Mouse (Mus musculus): ENCODE measurements around the gene Best1. TPM values are rescaled to one million over a fixed set of nuclear protein-coding genes. Genes with fewer than 3 reads are reported as not detected.

Best1 gene
- 1.7 and 1.9 TPM in 2 replicates for polyA plus RNA-seq (2012; rRNA removed)

DNA sequence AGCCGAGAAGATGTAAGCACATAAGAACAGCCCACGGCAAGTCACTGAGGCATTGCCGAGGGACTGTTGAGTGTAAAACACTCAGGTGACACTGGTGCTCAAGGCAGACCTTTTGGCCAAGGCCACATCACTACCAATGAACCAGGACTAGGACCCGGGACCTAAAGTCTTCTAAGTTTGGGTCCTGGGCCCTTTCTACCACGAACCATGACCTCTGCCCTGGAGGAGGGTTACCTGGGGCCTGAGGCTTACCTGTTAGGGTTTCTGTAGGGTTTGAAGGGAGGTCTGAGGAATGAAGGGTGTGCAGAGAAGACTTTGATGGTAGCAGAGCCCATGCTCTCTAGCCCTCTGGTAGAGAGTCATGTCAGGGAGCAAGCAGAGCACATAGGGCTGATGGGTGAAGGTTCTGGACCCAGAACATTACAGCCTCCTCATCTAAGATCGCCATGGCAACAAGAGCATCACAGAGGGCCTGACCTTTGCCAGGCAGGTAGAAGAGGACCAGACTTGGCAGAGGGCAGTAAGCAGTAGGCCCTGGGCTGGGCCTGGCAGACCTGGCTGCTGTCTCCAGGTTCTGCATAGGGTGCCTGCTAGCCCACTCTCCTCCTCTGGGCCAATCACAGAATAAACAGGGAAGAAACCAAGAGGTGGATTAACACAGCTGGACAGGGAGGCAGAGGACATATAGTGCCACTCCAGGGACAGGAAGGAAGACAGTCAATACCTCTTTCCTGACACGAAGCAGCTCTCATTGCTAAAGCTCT is at the start of gene Best1, which contains the start of gene Rab3il1:
TSS of gene Best1 (minus strand) at position 428 of the 764 bp plus-strand sequence.
TSS of gene Rab3il1 (plus strand) at position 464 of the 764 bp plus-strand sequence.

GRCm38 (mm10) chr19:10041388-10042148 is 40.1 kb upstream of the Best1 start, which contains the start of gene Fads3:
TSS of gene Fads3 (plus strand) at chr19:10041569.

GRCm38 (mm10) chr19:9980258-9980657 is 21.2 kb downstream of the Best1 start, which contains the start of gene Fth1:
TSS of gene Fth1 (plus strand) at chr19:9980598.

Other genes starting within 250 kb of the Best1 start
- gene Scgb2a2, start 154.1 kb downstream of the Best1 start, polyA plus RNA-seq (2012; rRNA removed), result not detected in 2 replicates
- gene Incenp, start 102.1 kb downstream of the Best1 start, polyA plus RNA-seq (2012; rRNA removed), result 14.1 and 15.8 TPM in 2 replicates
- 993 and 1,137 TPM in 2 replicates for gene Fth1, start 21.0 kb downstream of the Best1 start, polyA plus RNA-seq (2012; rRNA removed)
- 15.5 and 16.5 TPM in 2 replicates for gene Rab3il1, start within 50 bp of the Best1 start, polyA plus RNA-seq (2012; rRNA removed)
- gene Fads3, start 39.9 kb upstream of the Best1 start, polyA plus RNA-seq (2012; rRNA removed), result 79.2 and 84.4 TPM in 2 replicates
- 229 and 237 TPM in 2 replicates for gene Fads2, start 100.1 kb upstream of the Best1 start, polyA plus RNA-seq (2012; rRNA removed)
- gene Fads1, start 181.3 kb upstream of the Best1 start, polyA plus RNA-seq (2012; rRNA removed), result 125 and 128 TPM in 2 replicates
- gene Tmem258, start 202.4 kb upstream of the Best1 start, polyA plus RNA-seq (2012; rRNA removed), result 120 and 122 TPM in 2 replicates
- 16.7 and 17.6 TPM in 2 replicates for gene Fen1, start 202.5 kb upstream of the Best1 start, polyA plus RNA-seq (2012; rRNA removed)
- gene Myrf, start 239.1 kb upstream of the Best1 start, polyA plus RNA-seq (2012; rRNA removed), result 0.92 and 1.1 TPM in 2 replicates